Mouse (Mus musculus): ENCODE measurements around the gene Dusp11.
"Not testable (repeated sequence)": the region's sequence is repeated elsewhere in the genome, so short reads cannot be mapped to it uniquely, and the experiment has no call there.

The Dusp11 gene

GRCm38 (mm10) chr6:85895061-85895648, 66.3 kb downstream of the Dusp11 start:
- not testable (repeated sequence) for DNase-seq (ENCODE audit: low read depth, low spot score)
